Comparison of ENCODE assay signal across 11 mouse cellular contexts in genomic region chr15:27575932-27576331, GRCm38 (mm10). TPM values are rescaled to one million over a fixed set of nuclear protein-coding genes. Genes with fewer than 3 reads are reported as not detected.
DNase-seq lines count a peak whose midpoint lies in the region; ATAC-seq and TF ChIP-seq lines count a peak whose summit lies in the region.
"Had no signal": no experiment of that assay in that cellular context is flagged by ENCODE, and none has a peak within 500 bp of the region (broad histone marks: within the 10 kb centered on the region; RNA-seq: fewer than 3 reads in every experiment).

No protein-coding gene starts in this region.

- no peak overlapping the region for H3K4me3 ChIP-seq in hindbrain, postnatal 0 days (ENCODE audit: low read length)
- H3K4me3 ChIP-seq in hindbrain, embryonic 14.5 days (replicated peaks; ENCODE audit: low read length) = no peak overlapping the region
- no peak overlapping the region for H3K4me3 ChIP-seq in heart, embryonic 16.5 days (ENCODE audit: low read length)
- H3K4me3 ChIP-seq: limb, embryonic 13.5 days had no signal

- WGBS in hindbrain, postnatal 0 days = 50% methylated on average over 3 of the region's 3 CpGs
- 73% methylated on average over 3 of the region's 3 CpGs for whole genome bisulfite sequencing in hindbrain, embryonic 14.5 days
- WGBS in heart, embryonic 16.5 days = 44% methylated on average over 3 of the region's 3 CpGs

- TF ChIP-seq CTCF in hindbrain, postnatal 0 days (IDR thresholded peaks at IDR 0.05; ENCODE audit: low read depth) = no peak

- no peak overlapping the region for H3K27ac ChIP-seq in hindbrain, postnatal 0 days
- no peak overlapping the region for H3K27ac ChIP-seq in hindbrain, embryonic 14.5 days
- H3K27ac ChIP-seq in heart, embryonic 16.5 days (ENCODE audit: low read length) = peak overlapping the region; percentile 81
- H3K27ac ChIP-seq: limb, embryonic 13.5 days had no signal

- no peaks in the 10 kb centered on the region for H3K9me3 ChIP-seq in hindbrain, postnatal 0 days (ENCODE audit: low read length)
- H3K9me3 ChIP-seq in hindbrain, embryonic 14.5 days (ENCODE audit: control insufficient read depth, low read length) = no peaks in the 10 kb centered on the region
- H3K9me3 ChIP-seq in heart, embryonic 16.5 days (replicated peaks; ENCODE audit: control insufficient read depth, low read length) = no peaks in the 10 kb centered on the region
- H3K9me3 ChIP-seq: limb, embryonic 13.5 days had no signal

- H3K36me3 ChIP-seq in hindbrain, postnatal 0 days (ENCODE audit: insufficient read depth, low read length) = peaks cover 12% of the 10 kb centered on the region; the same call in 1 of the 2 replicates
- peaks cover 47% of the 10 kb centered on the region for H3K36me3 ChIP-seq in hindbrain, embryonic 14.5 days (replicated peaks; ENCODE audit: control insufficient read depth, insufficient read depth)
- H3K36me3 ChIP-seq in heart, embryonic 16.5 days (ENCODE audit: control insufficient read depth, insufficient read depth) = no peaks in the 10 kb centered on the region

- DNase-seq in hindbrain, postnatal 0 days (ENCODE audit: low spot score) = peak; percentile 54
- no peak for DNase-seq in hindbrain, embryonic 14.5 days (ENCODE audit: low spot score)
- peak; percentile 53 for DNase-seq in retina, postnatal 1 day
- DNase-seq in retina, embryonic 14.5 days (ENCODE audit: low spot score) = no peak
- DNase-seq in T-cell, adult 2 months (ENCODE audit: low spot score) = no peak
- no peak for DNase-seq in right cerebral cortex, postnatal 14 days
- DNase-seq: adrenal gland, adult 2 months; cerebellum, adult 8-10 months; thymus, postnatal 14 days had no signal

- H3K27me3 ChIP-seq in hindbrain, postnatal 0 days (ENCODE audit: insufficient read depth, low read length) = no peaks in the 10 kb centered on the region
- H3K27me3 ChIP-seq in hindbrain, embryonic 14.5 days (ENCODE audit: control insufficient read depth, insufficient read depth, low read length) = no peaks in the 10 kb centered on the region
- no peaks in the 10 kb centered on the region for H3K27me3 ChIP-seq in heart, embryonic 16.5 days (ENCODE audit: control insufficient read depth, insufficient read depth, low read length)
- H3K27me3 ChIP-seq: limb, embryonic 13.5 days had no signal

- no peak overlapping the region for H3K9ac ChIP-seq in hindbrain, postnatal 0 days (replicated peaks; ENCODE audit: low read length)
- no peak overlapping the region for H3K9ac ChIP-seq in hindbrain, embryonic 14.5 days
- H3K9ac ChIP-seq in heart, embryonic 16.5 days (ENCODE audit: low read length) = no peak overlapping the region
- H3K9ac ChIP-seq: limb, embryonic 13.5 days had no signal

- ATAC-seq in hindbrain, postnatal 0 days = no peak
- no peak for ATAC-seq in hindbrain, embryonic 14.5 days (ENCODE audit: low FRiP score)
- ATAC-seq in heart, embryonic 16.5 days (replicated peaks; ENCODE audit: extremely low read depth, insufficient read depth, low FRiP score) = peak; percentile 47; the same call in 1 of the 2 replicates

- H3K4me1 ChIP-seq in hindbrain, postnatal 0 days (ENCODE audit: insufficient read depth, low read length) = peaks cover 5% of the 10 kb centered on the region
- H3K4me1 ChIP-seq in hindbrain, embryonic 14.5 days (replicated peaks; ENCODE audit: control insufficient read depth, insufficient read depth, low read length) = 0 out of 2 replicates have a peak, but pooled peaks cover under 1% of the 10 kb centered on the region
- peaks cover 26% of the 10 kb centered on the region for H3K4me1 ChIP-seq in heart, embryonic 16.5 days (ENCODE audit: control insufficient read depth, insufficient read depth, low read length)

- H3K4me2 ChIP-seq in hindbrain, postnatal 0 days (ENCODE audit: low read depth, low read length) = no peak overlapping the region
- no peak overlapping the region for H3K4me2 ChIP-seq in hindbrain, embryonic 14.5 days (replicated peaks)
- H3K4me2 ChIP-seq in heart, embryonic 16.5 days (ENCODE audit: low read depth, low read length) = no peak overlapping the region
- H3K4me2 ChIP-seq: limb, embryonic 13.5 days had no signal

RNA-seq across cellular contexts. Expression of gene Otulin, which starts 54.6 kb away (rescaled TPM):
- total RNA-seq in hindbrain, postnatal 0 days (2014; rRNA removed) = 15.9 and 16.5 TPM in 2 replicates
- polyA plus RNA-seq in hindbrain, postnatal 0 days (2015; fragmentation: Nextera tagmentation; extraction: Ambion mirVana) = 25.4 and 26.3 TPM in 2 replicates
- polyA plus RNA-seq in hindbrain, embryonic 14.5 days (2014; fragmentation: Nextera tagmentation; extraction: Ambion mirVana) = 30.0 and 31.4 TPM in 2 replicates
- 25.1 and 26.0 TPM in 2 replicates for polyA plus RNA-seq in heart, embryonic 16.5 days (2015; fragmentation: Nextera tagmentation; extraction: Ambion mirVana)

Comparison
In these comparisons a context has a peak if more than half of its experiments do, and no peak if none do; other contexts are left out.
1. DNase-seq: peak in hindbrain, postnatal 0 days (single experiment) and retina, postnatal 1 day (single experiment); none in hindbrain, embryonic 14.5 days (single experiment), retina, embryonic 14.5 days (single experiment), T-cell, adult 2 months (single experiment) and right cerebral cortex, postnatal 14 days (single experiment).